Mouse (Mus musculus) testis, postnatal 14 days (tissue): ENCODE results near the gene Mrpl35.

ENCODE experiments used
- DNase-seq: peaks from one replicate; pipeline ENCODE4 v3.0.0; 2021; ENCODE audit warnings: low spot score

Gene Mrpl35

DNA sequence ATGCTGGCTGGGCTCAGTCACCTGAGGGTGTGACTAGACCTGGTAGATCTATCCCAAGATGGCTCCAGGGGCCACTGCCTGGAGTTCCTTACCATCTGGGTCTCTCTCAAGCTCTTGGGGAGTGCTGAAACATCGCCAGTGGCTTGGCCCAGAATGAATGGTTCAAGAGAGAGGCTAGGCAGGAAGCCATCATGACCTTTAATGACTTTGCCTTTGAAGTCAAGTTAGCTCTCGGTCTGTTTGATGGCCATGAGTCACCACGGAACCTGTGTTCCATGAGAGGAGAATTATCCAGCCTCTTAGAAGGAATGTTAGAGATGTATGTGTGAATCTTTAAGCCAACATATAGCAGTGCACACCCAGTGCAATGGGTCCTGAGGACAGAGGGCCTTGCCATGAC, 27.4 kb downstream of the Mrpl35 start:
- DNase-seq, result no peak

DNA sequence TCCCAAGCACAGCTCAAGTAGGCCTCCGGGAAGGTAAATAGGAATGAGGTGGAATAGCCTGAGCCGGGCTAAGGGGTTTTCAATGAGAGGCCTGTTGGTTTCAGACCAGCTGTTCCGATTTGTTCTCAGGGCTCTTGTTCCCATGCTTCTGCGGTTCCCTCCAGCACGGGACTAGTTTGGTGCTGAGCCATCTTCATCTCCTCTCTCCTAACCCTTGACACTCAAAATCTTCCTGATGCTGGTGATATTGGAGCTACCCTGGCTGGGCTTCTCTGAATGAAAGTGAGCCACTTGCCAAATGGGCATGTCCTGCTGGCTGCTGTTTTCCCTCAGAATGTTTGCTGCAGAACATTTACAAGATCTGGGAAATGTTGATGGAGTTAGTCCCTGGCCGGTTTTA, 35.0 kb downstream of the Mrpl35 start:
- no peak for DNase-seq

DNA sequence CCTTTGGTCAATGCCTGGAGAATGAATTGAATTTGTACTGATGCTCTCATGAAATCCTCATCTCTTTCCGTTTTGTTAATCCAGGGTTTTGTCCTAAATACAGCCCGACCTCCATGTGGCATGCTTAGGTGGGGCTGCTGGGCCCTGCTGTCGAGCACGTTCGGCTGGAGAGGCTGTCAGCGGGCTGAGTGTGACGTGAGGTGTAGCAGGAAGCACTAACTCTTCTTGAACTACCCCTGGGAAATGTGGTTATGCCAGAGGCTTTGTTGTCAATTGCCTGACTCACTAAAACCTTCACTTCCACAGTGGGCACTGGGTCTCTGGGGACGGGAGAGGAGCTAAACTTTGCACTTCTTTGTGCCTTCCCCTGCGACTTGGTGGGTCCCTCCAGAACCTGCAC, 38.4 kb downstream of the Mrpl35 start:
- DNase-seq, result no peak

DNA sequence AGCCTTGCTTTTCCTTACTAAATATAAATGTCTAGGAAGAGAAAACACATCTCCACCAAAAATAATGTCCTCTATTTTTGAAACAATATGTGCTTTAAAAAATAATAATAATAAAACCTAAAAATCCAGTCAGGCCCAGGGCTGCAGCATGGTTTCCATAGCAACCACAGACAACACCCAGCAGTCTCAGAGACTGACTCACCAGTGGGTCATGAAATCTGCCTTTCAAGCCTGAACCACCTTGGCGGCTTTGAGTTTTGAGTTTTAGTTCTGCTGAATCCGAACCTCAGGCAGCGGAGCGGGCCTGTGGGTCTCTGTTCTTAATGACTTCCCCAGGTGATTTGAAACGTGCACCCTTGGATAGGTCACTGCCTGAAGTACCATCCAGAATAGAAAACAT, 43.6 kb downstream of the Mrpl35 start:
- DNase-seq, result no peak

DNA sequence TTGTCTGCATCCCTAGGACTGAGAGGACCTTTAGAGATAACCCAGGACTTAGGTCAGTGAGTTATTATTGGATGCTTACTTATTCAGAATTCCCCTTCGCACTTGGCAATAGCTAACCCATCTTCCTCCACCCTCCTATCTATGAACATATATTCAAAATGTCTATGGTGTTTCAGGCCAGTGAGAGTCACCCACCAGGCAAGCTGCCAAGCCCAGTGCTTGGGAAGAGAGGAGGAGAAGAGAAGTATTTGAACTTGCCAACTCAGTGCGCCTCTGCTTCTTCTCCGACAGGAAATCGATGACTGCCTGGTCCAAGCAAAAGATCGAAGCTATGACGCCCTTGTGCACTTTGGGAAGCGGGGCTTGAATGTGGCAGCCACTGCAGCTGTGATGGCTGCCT, 46.3 kb downstream of the Mrpl35 start:
- DNase-seq, result no peak

DNA sequence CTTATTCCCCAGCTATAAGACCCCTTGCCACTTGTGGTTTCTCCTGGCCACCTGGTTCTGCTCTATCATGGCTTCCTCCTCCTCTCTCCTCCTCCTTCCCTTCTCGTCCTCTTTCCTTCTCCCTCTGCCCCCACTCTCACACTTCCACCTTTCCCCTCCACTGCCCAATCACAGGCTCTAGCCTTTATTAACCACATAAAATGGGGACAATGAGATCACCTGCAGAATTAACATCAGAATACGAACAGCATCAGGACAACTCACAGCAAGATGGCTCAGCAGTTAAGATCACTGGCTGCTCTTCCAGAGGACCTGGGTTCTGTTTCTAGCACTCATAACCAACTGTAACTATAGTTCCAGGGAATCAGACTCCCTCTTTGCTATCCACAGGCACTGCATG, 46.9 kb downstream of the Mrpl35 start:
- DNase-seq, result no peak

DNA sequence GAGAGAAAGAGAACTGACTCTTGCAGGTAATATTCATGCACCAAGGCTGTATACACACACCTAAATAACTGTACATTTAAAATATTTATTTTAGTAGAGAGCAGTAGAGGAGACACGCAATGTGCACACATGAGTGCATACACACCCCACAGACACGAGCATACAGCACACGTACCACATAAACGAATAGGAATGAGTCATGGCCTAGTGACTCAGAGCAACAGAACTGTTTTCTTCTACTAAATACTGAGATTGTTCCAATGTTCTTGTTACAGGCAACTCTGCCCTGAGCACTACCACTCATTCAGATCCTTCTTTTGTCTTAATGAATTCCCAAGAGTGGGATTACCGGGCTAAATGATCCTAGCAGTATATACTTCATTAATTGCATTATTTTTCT, 48.8 kb downstream of the Mrpl35 start:
- no peak for DNase-seq

DNA sequence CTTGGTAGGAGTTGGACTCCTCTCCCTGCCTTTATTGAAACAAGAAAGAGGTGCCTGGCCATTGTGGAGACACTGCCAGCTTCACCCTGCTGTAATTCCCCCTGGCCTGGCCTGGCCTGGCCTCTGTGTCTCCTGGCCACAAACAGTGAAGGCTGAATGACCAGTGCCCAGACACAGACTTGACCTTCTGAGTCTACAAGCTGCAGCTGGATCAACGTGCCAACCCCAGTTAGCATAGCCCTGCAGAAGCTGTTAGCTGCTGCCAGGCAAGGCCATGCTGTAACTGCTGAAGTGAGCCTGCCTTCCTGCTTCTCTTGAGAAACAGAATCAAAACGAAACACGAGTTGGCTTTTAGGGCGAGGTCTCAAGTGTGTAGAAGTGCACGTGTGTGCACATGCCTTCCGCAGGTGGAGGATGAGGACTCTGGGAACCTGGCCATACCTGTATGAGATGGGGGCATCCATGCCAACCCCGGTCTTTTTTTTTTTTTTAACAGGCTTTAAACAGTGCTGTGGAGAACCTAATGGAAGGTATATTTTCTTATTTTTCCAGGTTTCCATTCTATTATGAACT, 54.0 kb downstream of the Mrpl35 start:
- DNase-seq, result no peak

DNA sequence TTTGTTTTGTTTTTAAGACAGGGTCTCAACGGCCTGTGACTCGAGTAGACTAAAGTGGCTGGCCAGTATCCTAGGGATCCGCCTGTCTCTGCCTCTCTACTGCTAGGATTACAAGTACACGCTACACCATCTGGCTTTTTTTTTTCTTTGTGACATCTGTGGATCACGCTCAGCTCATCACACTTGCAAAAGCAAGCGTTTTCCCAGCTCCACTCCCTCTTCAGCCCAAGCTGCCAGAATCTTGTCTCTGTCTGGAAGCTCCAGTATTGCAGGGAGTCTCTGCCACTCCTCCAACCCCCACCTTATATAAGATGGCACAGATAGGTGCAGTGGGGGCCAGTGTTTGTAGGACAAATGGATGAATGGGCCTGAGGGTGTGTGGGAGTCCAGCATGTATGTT, 54.6 kb downstream of the Mrpl35 start:
- DNase-seq, result no peak

DNA sequence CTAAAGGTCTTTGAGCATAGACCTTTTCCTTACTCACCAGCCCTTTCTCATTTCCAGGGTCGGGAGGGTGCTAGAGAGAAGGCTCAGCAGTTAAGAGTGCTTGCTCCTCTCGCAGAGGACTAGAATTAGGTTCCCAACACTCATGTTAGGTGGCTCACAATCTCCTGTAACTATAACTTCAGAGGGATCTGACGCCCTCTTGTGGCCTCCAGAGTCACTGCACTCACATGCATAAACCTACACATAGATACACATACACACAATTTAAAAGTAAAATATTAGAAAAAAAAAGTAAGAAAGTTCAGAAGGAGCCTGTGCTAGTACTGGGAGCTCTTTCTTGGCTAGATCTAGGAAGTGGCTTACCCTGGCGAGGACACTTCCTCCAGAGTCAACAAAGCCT, 55.5 kb downstream of the Mrpl35 start:
- DNase-seq, result no peak

DNA sequence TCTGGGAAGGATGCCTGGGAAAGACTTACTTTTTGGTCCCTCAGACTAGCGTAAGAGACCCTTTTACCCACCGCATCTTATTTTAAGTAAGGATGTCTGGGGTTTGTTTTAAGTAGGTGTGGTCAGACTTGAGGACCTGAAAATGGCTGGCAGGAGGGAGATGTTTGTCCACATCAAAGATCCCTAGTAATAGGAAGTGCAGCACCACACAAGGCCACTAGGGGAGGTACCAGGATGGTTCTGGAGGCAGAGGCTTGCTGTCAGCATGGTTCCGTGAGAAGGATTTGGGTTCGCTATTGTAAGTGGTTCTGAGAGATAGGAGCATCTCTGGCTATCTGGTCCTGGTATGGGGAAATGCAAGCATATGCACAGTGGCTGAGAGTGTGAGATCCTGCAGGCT, 55.9 kb downstream of the Mrpl35 start:
- no peak for DNase-seq

DNA sequence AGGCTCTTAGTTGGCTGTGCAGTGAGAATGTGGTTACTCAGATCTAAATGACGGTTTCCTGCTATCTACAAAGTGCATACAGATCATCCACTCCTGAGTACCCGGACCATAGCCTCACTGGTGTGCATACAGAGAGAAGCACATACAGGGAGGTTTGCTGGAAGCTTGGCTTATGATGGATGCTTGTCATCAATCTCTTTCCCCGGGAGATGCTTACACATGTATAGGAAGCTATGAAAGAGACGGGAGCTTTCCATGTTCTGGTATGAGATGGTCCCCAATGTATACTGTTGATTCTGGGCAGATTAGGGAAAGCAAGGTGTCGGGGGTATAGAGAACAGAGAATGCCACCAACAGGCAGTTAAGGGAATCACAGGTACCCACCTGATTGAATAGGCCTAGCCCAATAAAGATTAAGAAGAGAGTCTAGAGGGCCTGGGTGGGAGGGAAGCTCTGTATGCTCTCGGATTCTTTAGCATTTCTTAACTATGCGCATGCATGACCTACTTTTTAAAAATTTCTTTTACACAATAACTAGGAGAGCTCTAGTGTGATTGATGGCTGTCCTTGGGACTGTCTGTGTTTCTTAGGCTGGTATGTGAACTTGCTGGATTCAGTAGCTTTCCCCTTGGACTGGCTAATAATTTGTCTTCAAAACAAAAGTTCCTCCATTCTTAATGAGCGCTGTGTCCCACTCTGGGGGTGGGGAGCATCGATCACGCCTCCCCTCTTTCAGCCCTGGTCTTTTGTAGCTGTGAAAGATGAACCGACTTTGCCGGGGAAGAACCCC, 56.7 kb downstream of the Mrpl35 start:
- no peak for DNase-seq

DNA sequence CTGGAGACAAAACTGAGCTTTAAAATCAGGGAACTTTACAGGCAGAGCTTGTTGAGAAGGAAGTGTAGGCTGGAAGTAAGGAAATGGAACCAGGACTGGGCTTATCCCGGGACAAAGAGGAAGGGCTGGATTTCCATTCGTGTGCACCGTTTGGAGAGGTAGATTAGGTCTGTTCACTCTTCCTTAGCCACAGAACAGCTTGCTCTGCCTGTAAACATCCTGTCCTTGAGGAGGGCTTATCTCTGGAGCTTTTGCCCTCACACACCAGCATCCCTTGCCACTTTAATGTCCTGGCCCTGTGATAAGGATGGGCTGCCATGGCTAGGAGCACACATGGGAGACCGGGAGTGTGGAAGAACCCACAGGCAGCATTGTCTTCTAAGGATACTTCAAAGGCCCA, 59.0 kb downstream of the Mrpl35 start:
- DNase-seq, result no peak
